Mouse (Mus musculus): ENCODE measurements at regions not wholly inside any gene's neighbourhood (a gene's known extent, or its start where the extent isn't known, plus 50 kb on each side); places are given as distances from the start of the nearest gene placed in this dataset.

DNA sequence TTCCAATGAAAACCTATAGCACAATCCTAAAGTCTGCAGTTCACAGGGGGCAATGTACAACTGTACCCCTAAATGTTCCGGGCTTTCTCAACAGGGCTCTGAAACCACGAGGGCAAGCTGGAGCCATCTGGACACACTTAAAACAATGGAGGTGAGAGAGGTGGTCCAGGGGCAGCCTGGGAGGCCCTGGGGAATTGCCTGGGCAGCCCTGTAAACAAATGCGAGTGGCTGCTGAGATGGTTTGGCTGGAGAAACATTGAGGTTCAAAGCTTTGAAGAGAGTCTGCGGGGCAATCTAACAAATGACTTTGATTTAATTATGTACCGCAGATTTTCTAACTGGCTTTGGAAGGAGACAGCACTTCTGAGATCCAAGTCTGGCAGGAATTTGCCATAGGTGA lies 129.0 kb upstream of the Ngf start:
- H3K9me3 ChIP-seq (ENCODE audit: control insufficient read depth, low read length), result no peaks in the 10 kb centered on the region
- peak; percentile 61 for DNase-seq (ENCODE audit: low spot score)
- H3K4me1 ChIP-seq (ENCODE audit: control insufficient read depth, insufficient read depth, low read length), result peaks cover 9% of the 10 kb centered on the region; the same call in 1 of the 2 replicates

DNA sequence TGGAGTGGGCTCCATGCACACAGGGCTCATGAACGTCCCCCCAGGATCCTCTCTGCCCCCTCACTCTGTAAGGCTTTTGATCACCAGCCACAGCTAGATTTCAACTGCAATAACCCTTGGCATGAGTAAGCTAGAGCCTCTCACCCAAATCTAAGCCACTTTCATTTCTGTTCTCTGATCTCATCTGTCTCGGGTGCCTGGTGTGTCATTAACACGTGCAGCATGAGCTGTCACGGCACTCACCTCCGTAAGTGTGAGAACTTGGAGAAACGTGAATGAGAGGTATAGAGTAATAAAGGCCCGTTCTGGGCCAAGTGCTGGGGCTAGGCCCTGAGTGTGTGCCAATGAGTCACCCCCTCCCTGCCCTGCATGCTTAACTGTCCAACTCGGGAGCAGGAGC lies 131.8 kb upstream of the Ngf start:
- Histone ChIP-seq H3K9me3 (ENCODE audit: control insufficient read depth, low read length) (no peaks in the 10 kb centered on the region), H3K4me3 (ENCODE audit: low read depth, low read length) (no peak overlapping the region), H3K9ac (ENCODE audit: low read length) (no peak overlapping the region), H3K4me1 (ENCODE audit: control insufficient read depth, insufficient read depth, low read length) (peaks cover 9% of the 10 kb centered on the region; the same call in 1 of the 2 replicates), H3K4me2 (ENCODE audit: low read depth, severe bottlenecking) (no peak overlapping the region), H3K36me3 (ENCODE audit: control insufficient read depth, insufficient read depth, low read length) (no peaks in the 10 kb centered on the region), H3K27me3 (ENCODE audit: control insufficient read depth, insufficient read depth, low read length) (no peaks in the 10 kb centered on the region), H3K27ac (replicated peaks; ENCODE audit: low read depth, low read length) (no peak overlapping the region)
- no peak for ATAC-seq (ENCODE audit: insufficient number of reproducible peaks, low FRiP score, low TSS enrichment, low read depth)
- 53% methylated on average over 8 of the region's 8 CpGs for WGBS
- DNase-seq (ENCODE audit: low spot score), result no peak

More for the DNA sequence above, 129.0 kb upstream of the Ngf start:
- Histone ChIP-seq H3K4me3 (ENCODE audit: low read depth, low read length) (no peak overlapping the region), H3K27ac (replicated peaks; ENCODE audit: low read depth, low read length) (no peak overlapping the region; the same call in 1 of the 2 replicates), H3K27me3 (ENCODE audit: control insufficient read depth, insufficient read depth, low read length) (no peaks in the 10 kb centered on the region), H3K9ac (ENCODE audit: low read length) (no peak overlapping the region), H3K4me2 (ENCODE audit: low read depth, severe bottlenecking) (no peak overlapping the region), H3K36me3 (ENCODE audit: control insufficient read depth, insufficient read depth, low read length) (no peaks in the 10 kb centered on the region)
- WGBS, result 15% methylated on average over 5 of the region's 5 CpGs
- no peak for ATAC-seq (ENCODE audit: insufficient number of reproducible peaks, low FRiP score, low TSS enrichment, low read depth)

- H3K4me1 ChIP-seq (ENCODE audit: control insufficient read depth, insufficient read depth, low read length), result peaks cover 5% of the 10 kb centered on the region; the same call in 1 of the 2 replicates
- no peak for DNase-seq (ENCODE audit: low spot score)
Observed at GRCm38 (mm10) chr3:102336184-102336583, 131.7 kb upstream of the Vangl1 start.

DNA sequence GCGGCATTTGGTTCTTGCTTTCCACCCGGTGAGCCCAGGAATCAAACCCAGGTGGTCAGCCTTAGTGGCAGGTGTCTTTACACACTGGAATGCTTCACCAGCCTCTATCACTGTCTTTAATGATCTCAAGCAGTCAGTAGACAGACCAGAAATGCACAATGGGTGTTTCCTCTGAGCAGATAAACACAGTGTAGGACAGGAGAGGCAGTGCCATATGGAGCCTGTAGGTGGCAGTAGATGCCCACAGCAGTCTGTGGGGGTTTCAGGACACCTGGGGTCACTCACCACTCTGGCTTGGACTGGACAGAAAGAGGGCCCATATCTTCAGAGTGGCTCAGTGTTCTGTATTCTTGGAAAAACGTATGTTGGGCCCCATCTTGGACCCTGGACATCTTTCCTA lies 130.7 kb upstream of the Vangl1 start:
- ATAC-seq (ENCODE audit: insufficient number of reproducible peaks, low FRiP score, low TSS enrichment, low read depth) (peak; percentile 67; the same call in 1 of the 2 replicates), DNase-seq (ENCODE audit: low spot score) (peak; percentile 79)
- 62% methylated on average over 3 of the region's 3 CpGs for WGBS
- Histone ChIP-seq H3K4me1 (ENCODE audit: control insufficient read depth, insufficient read depth, low read length) (no peaks in the 10 kb centered on the region), H3K9ac (ENCODE audit: low read length) (no peak overlapping the region), H3K9me3 (ENCODE audit: control insufficient read depth, low read length) (no peaks in the 10 kb centered on the region), H3K4me2 (ENCODE audit: low read depth, severe bottlenecking) (no peak overlapping the region), H3K36me3 (ENCODE audit: control insufficient read depth, insufficient read depth, low read length) (no peaks in the 10 kb centered on the region), H3K4me3 (ENCODE audit: low read depth, low read length) (no peak overlapping the region), H3K27me3 (ENCODE audit: control insufficient read depth, insufficient read depth, low read length) (no peaks in the 10 kb centered on the region), H3K27ac (replicated peaks; ENCODE audit: low read depth, low read length) (no peak overlapping the region)

More at GRCm38 (mm10) chr3:102336184-102336583, 131.7 kb upstream of the Vangl1 start:
- Histone ChIP-seq H3K27ac (replicated peaks; ENCODE audit: low read depth, low read length) (no peak overlapping the region), H3K27me3 (ENCODE audit: control insufficient read depth, insufficient read depth, low read length) (no peaks in the 10 kb centered on the region), H3K36me3 (ENCODE audit: control insufficient read depth, insufficient read depth, low read length) (no peaks in the 10 kb centered on the region), H3K4me2 (ENCODE audit: low read depth, severe bottlenecking) (no peak overlapping the region), H3K9ac (ENCODE audit: low read length) (no peak overlapping the region), H3K4me3 (ENCODE audit: low read depth, low read length) (no peak overlapping the region), H3K9me3 (ENCODE audit: control insufficient read depth, low read length) (no peaks in the 10 kb centered on the region)
- ATAC-seq (ENCODE audit: insufficient number of reproducible peaks, low FRiP score, low TSS enrichment, low read depth), result no peak
- WGBS, result 81% methylated on average over 2 of the region's 2 CpGs

GRCm38 (mm10) chr3:102332221-102332620 lies 127.7 kb upstream of the Vangl1 start:
- ATAC-seq (ENCODE audit: insufficient number of reproducible peaks, low FRiP score, low TSS enrichment, low read depth) (no peak), DNase-seq (ENCODE audit: low spot score) (no peak)
- Histone ChIP-seq H3K4me3 (ENCODE audit: low read depth, low read length) (no peak overlapping the region), H3K4me2 (ENCODE audit: low read depth, severe bottlenecking) (no peak overlapping the region), H3K4me1 (ENCODE audit: control insufficient read depth, insufficient read depth, low read length) (no peaks in the 10 kb centered on the region), H3K9me3 (ENCODE audit: control insufficient read depth, low read length) (no peaks in the 10 kb centered on the region), H3K9ac (ENCODE audit: low read length) (no peak overlapping the region), H3K36me3 (ENCODE audit: control insufficient read depth, insufficient read depth, low read length) (no peaks in the 10 kb centered on the region), H3K27me3 (ENCODE audit: control insufficient read depth, insufficient read depth, low read length) (no peaks in the 10 kb centered on the region), H3K27ac (replicated peaks; ENCODE audit: low read depth, low read length) (no peak overlapping the region)
- 79% methylated on average over 3 of the region's 3 CpGs for WGBS

GRCm38 (mm10) chr3:102319331-102319730 lies 114.8 kb upstream of the Vangl1 start:
- no peaks in the 10 kb centered on the region for H3K4me1 ChIP-seq (ENCODE audit: control insufficient read depth, insufficient read depth, low read length)
- H3K4me2 ChIP-seq (ENCODE audit: low read depth, severe bottlenecking), result no peak overlapping the region
- H3K9ac ChIP-seq (ENCODE audit: low read length), result no peak overlapping the region
- no peak for ATAC-seq (ENCODE audit: insufficient number of reproducible peaks, low FRiP score, low TSS enrichment, low read depth)
- H3K9me3 ChIP-seq (ENCODE audit: control insufficient read depth, low read length), result no peaks in the 10 kb centered on the region
- H3K4me3 ChIP-seq (ENCODE audit: low read depth, low read length), result no peak overlapping the region
- H3K27me3 ChIP-seq (ENCODE audit: control insufficient read depth, insufficient read depth, low read length), result no peaks in the 10 kb centered on the region
- 91% methylated on average over 3 of the region's 3 CpGs for WGBS
- H3K27ac ChIP-seq (replicated peaks; ENCODE audit: low read depth, low read length), result no peak overlapping the region
- H3K36me3 ChIP-seq (ENCODE audit: control insufficient read depth, insufficient read depth, low read length), result no peaks in the 10 kb centered on the region
- no peak for DNase-seq (ENCODE audit: low spot score)

DNA sequence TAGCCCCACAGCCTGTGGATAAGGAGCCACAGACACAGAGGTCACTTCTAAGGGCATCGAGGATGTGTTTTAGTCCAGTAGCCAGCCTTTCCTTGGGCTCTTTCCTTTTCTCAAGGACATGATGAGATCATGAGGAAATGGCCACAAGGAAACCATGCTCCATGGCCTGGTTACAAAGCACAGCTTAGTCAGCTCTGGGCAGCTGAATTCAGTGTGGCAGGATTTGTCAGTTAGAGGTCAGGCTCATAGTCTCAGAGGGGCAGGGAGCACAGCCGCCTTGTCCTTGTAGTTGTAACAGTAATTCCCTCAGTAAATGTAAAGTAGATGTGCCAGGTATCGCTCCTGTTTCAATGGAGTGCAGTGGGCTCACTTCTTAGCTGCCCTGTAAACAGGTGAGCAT lies 111.7 kb upstream of the Vangl1 start:
- 86% methylated on average over 3 of the region's 3 CpGs for WGBS
- ATAC-seq (ENCODE audit: insufficient number of reproducible peaks, low FRiP score, low TSS enrichment, low read depth), result no peak

DNA sequence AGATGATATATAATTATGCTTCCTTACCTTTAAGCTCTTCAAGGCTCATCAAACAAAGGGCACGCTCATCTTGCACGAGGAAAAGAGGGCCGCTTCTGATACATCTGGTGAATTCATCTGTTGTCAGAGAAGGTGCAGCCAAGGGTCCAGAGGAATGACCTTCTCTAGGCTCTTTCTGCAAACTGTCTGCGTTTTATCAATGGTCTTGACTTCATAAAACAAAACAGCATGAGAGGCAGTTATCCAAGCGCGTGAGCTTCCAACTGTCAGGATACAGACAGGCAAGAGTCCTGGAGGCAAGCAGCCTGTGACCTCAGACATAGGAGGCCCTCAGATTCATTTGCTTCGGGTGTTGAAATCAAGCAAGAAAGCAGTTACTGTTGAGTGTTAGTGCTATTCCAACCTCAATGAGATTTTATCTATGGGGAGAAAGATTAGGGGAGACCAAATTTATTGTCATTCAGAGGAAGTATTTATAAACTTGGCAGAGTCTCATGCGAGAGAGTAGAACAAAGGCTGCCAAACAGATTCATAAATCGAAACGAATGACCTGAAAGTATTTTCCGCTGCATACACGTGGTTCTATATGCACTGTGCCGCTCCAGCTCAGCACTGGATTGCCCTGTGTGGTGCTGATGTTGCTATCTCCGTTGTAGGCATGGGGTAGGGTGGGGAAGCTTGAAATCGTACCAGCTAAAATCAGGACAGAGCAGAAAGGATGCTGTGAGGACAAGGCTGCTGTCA lies 107.2 kb upstream of the Vangl1 start:
- DNase-seq (ENCODE audit: low spot score), result no peak
- H3K4me2 ChIP-seq (ENCODE audit: low read depth, severe bottlenecking), result no peak overlapping the region
- no peaks in the 10 kb centered on the region for H3K9me3 ChIP-seq (ENCODE audit: control insufficient read depth, low read length)
- H3K4me3 ChIP-seq (ENCODE audit: low read depth, low read length), result no peak overlapping the region
- no peaks in the 10 kb centered on the region for H3K36me3 ChIP-seq (ENCODE audit: control insufficient read depth, insufficient read depth, low read length)
- H3K9ac ChIP-seq (ENCODE audit: low read length), result no peak overlapping the region
- ATAC-seq (ENCODE audit: insufficient number of reproducible peaks, low FRiP score, low TSS enrichment, low read depth), result no peak
- no peaks in the 10 kb centered on the region for H3K4me1 ChIP-seq (ENCODE audit: control insufficient read depth, insufficient read depth, low read length)
- 79% methylated on average over 15 of the region's 15 CpGs for WGBS
- H3K27ac ChIP-seq (replicated peaks; ENCODE audit: low read depth, low read length), result no peak overlapping the region
- no peaks in the 10 kb centered on the region for H3K27me3 ChIP-seq (ENCODE audit: control insufficient read depth, insufficient read depth, low read length)

More for the DNA sequence above, 111.7 kb upstream of the Vangl1 start:
- no peaks in the 10 kb centered on the region for H3K27me3 ChIP-seq (ENCODE audit: control insufficient read depth, insufficient read depth, low read length)
- DNase-seq (ENCODE audit: low spot score), result no peak
- no peaks in the 10 kb centered on the region for H3K9me3 ChIP-seq (ENCODE audit: control insufficient read depth, low read length)
- no peak overlapping the region for H3K9ac ChIP-seq (ENCODE audit: low read length)
- no peak overlapping the region for H3K4me2 ChIP-seq (ENCODE audit: low read depth, severe bottlenecking)
- H3K4me1 ChIP-seq (ENCODE audit: control insufficient read depth, insufficient read depth, low read length), result no peaks in the 10 kb centered on the region
- no peak overlapping the region for H3K4me3 ChIP-seq (ENCODE audit: low read depth, low read length)
- no peak overlapping the region for H3K27ac ChIP-seq (replicated peaks; ENCODE audit: low read depth, low read length)
- no peaks in the 10 kb centered on the region for H3K36me3 ChIP-seq (ENCODE audit: control insufficient read depth, insufficient read depth, low read length)

DNA sequence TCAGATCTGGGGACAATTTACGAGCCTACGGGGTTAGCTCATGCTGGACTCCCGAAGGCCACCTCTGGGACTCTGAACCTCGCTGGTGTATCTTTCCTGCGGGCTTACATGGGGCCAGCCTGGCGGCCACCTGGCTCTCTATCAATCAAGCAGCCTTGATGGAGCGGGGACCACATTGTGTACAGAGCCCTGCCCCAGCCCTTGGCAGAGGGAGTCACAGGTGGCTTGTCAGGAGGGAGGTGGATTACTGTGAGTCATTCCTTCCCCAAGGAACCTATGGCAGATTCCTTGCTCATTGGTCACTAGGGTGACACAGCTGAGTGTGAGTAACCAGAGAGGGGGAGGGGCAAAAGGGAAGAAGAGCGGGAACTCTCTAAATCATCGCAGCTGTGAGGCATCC lies 105.8 kb upstream of the Vangl1 start:
- no peak overlapping the region for H3K4me3 ChIP-seq (ENCODE audit: low read depth, low read length)
- WGBS, result 76% methylated on average over 9 of the region's 9 CpGs
- no peak overlapping the region for H3K9ac ChIP-seq (ENCODE audit: low read length)
- H3K4me2 ChIP-seq (ENCODE audit: low read depth, severe bottlenecking), result no peak overlapping the region
- no peaks in the 10 kb centered on the region for H3K27me3 ChIP-seq (ENCODE audit: control insufficient read depth, insufficient read depth, low read length)
- no peaks in the 10 kb centered on the region for H3K9me3 ChIP-seq (ENCODE audit: control insufficient read depth, low read length)
- no peak for DNase-seq (ENCODE audit: low spot score)
- H3K4me1 ChIP-seq (ENCODE audit: control insufficient read depth, insufficient read depth, low read length), result no peaks in the 10 kb centered on the region
- no peak for ATAC-seq (ENCODE audit: insufficient number of reproducible peaks, low FRiP score, low TSS enrichment, low read depth)
- H3K36me3 ChIP-seq (ENCODE audit: control insufficient read depth, insufficient read depth, low read length), result no peaks in the 10 kb centered on the region
- H3K27ac ChIP-seq (replicated peaks; ENCODE audit: low read depth, low read length), result no peak overlapping the region

Measured in limb, embryonic 11.5 days (tissue).